Mouse (Mus musculus) liver, postnatal 0 days (tissue): ENCODE results near the gene Edem2. TPM values are rescaled to one million over a fixed set of nuclear protein-coding genes. Genes with fewer than 3 reads are reported as not detected.

Experiments
- ATAC-seq: fragments of 200-750 bp; cut with Nextera tagmentation; 2 replicates; pipeline ENCODE4 v1.8.0; 2017; ENCODE audit warnings: mild to moderate bottlenecking, moderate library complexity
- DNase-seq: peaks from one replicate; pipeline ENCODE4 v3.0.0-alpha.2; 2016
- H3K27ac ChIP-seq: fragments of 300-500 bp; sonication (generic); 2 replicates; pipeline ENCODE4 v1.5.1; 2014; ENCODE audit warnings: antibody characterized with exemption, moderate library complexity, mild to moderate bottlenecking, low read depth
- H3K27me3 ChIP-seq: fragments of 300-500 bp; sonication (generic); 2 replicates; pipeline ENCODE4 v1.6.1; 2014; ENCODE audit warnings: low read length, control low read depth, mixed read lengths; ENCODE audit not compliant: insufficient read depth
- H3K36me3 ChIP-seq: fragments of 300-500 bp; sonication (generic); replicated peaks from 2 replicates; pipeline ENCODE4 v1.6.1; 2014; ENCODE audit warnings: mild to moderate bottlenecking, control low read depth, low read length, moderate library complexity, mixed read lengths; ENCODE audit not compliant: insufficient read depth
- H3K4me1 ChIP-seq: fragments of 300-500 bp; sonication (generic); 2 replicates; pipeline ENCODE4 v1.6.1; 2014; ENCODE audit warnings: antibody characterized with exemption, mild to moderate bottlenecking, control low read depth; ENCODE audit not compliant: insufficient read depth
- H3K4me2 ChIP-seq: fragments of 300-500 bp; sonication (generic); 2 replicates; pipeline ENCODE4 v1.6.1; 2014; ENCODE audit warnings: low read depth, mild to moderate bottlenecking, low read length, moderate library complexity, mixed read lengths
- H3K4me3 ChIP-seq: fragments of 300-500 bp; sonication (generic); 2 replicates; pipeline ENCODE4 v1.5.1; 2014; ENCODE audit warnings: low read depth, low read length
- H3K9ac ChIP-seq: fragments of 300-500 bp; sonication (generic); replicated peaks from 2 replicates; pipeline ENCODE4 v1.6.1; 2014; ENCODE audit warnings: mild to moderate bottlenecking, moderate library complexity
- H3K9me3 ChIP-seq: fragments of 300-500 bp; sonication (generic); 2 replicates; pipeline ENCODE4 v1.6.1; 2016; ENCODE audit warnings: mild to moderate bottlenecking, control low read depth, low read length, mixed read lengths
- CTCF ChIP-seq: sonication (generic); IDR thresholded peaks from 2 replicates; pipeline ENCODE4 v1.5.1; 2016; ENCODE audit warnings: antibody characterized with exemption, low read depth
- EP300 ChIP-seq: IDR thresholded peaks from 2 replicates; pipeline ENCODE4 v1.6.1; 2016; ENCODE audit warnings: antibody characterized with exemption, low read depth, mild to moderate bottlenecking
- WGBS: fragments of 180-500 bp; shearing (Covaris S2); extraction: QIAGEN DNeasy Blood & Tissue Kit; methylation state at CpG from one replicate; pipeline ENCODE4 v1.1.7; 2014; ENCODE audit not compliant: insufficient replicate concordance; 5-methylcytosine and 5-hydroxymethylcytosine counted together
- polyA plus RNA-seq: library from polyadenylated mRNA; unstranded; fragments of >200 nt; fragmentation: Nextera tagmentation; extraction: Ambion mirVana; gene quantifications from 2 replicates; pipeline ENCODE4 v1.2.1, GENCODE M21; 2015

Edem2 gene
- polyA plus RNA-seq, 1 experiment from 2014 or later, result 28.4 TPM

GRCm38 (mm10) chr2:155774927-155775684 is 45.8 kb upstream of the Edem2 start, which contains the start of gene Mmp24:
TSS of gene Mmp24 (plus strand) at chr2:155775342.
- no peak within 1 kb of the TSS for H3K9ac ChIP-seq
- no peak for DNase-seq
- H3K27me3 ChIP-seq, result peaks cover 52% of the 10 kb centered on the region
- H3K27ac ChIP-seq, result no peak within 1 kb of the TSS
- H3K36me3 ChIP-seq, result no peaks in the 10 kb centered on the region
- no peaks in the 10 kb centered on the region for H3K4me1 ChIP-seq
- TF ChIP-seq CTCF (no peak), EP300 (no peak)
- ATAC-seq, result peak; percentile 41; the same call in 1 of the 2 replicates
- WGBS, result 4% methylated on average over 40 of the region's 100 CpGs
- peak within 1 kb of the TSS; percentile 75 for H3K4me2 ChIP-seq
- no peaks in the 10 kb centered on the region for H3K9me3 ChIP-seq
- peak within 1 kb of the TSS; percentile 36 for H3K4me3 ChIP-seq

- H3K4me2 ChIP-seq, result no peak overlapping the region
- no peak for DNase-seq
- H3K9ac ChIP-seq, result no peak overlapping the region
- no peaks in the 10 kb centered on the region for H3K9me3 ChIP-seq
- H3K36me3 ChIP-seq, result no peaks in the 10 kb centered on the region
- WGBS, result 47% methylated on average over 11 of the region's 11 CpGs
- no peaks in the 10 kb centered on the region for H3K4me1 ChIP-seq
- no peak for ATAC-seq
- TF ChIP-seq CTCF (no peak), EP300 (no peak)
- peaks cover 52% of the 10 kb centered on the region for H3K27me3 ChIP-seq
- H3K27ac ChIP-seq, result no peak overlapping the region
- H3K4me3 ChIP-seq, result peak overlapping the region; percentile 22; the same call in 1 of the 2 replicates
Observed at GRCm38 (mm10) chr2:155774261-155774926, 45.1 kb upstream of the Edem2 start.

GRCm38 (mm10) chr2:155773664-155774063 is 44.4 kb upstream of the Edem2 start:
- H3K9me3 ChIP-seq, result no peaks in the 10 kb centered on the region
- H3K4me3 ChIP-seq, result no peak overlapping the region
- H3K27ac ChIP-seq, result no peak overlapping the region
- no peaks in the 10 kb centered on the region for H3K36me3 ChIP-seq
- H3K9ac ChIP-seq, result no peak overlapping the region
- no peak overlapping the region for H3K4me2 ChIP-seq
- peaks cover 52% of the 10 kb centered on the region for H3K27me3 ChIP-seq
- no peak for DNase-seq
- TF ChIP-seq EP300, result no peak
- TF ChIP-seq CTCF, result no peak
- WGBS, result 55% methylated on average over 4 of the region's 4 CpGs
- no peak for ATAC-seq
- no peaks in the 10 kb centered on the region for H3K4me1 ChIP-seq

GRCm38 (mm10) chr2:155764679-155765418 is 35.6 kb upstream of the Edem2 start:
- no peak overlapping the region for H3K9ac ChIP-seq
- H3K4me3 ChIP-seq, result no peak overlapping the region
- no peak overlapping the region for H3K27ac ChIP-seq
- no peaks in the 10 kb centered on the region for H3K27me3 ChIP-seq
- no peaks in the 10 kb centered on the region for H3K4me1 ChIP-seq
- no peak overlapping the region for H3K4me2 ChIP-seq
- H3K36me3 ChIP-seq, result no peaks in the 10 kb centered on the region
- 0 out of 2 replicates have a peak, but pooled peaks have one; percentile 38 for ATAC-seq
- no peaks in the 10 kb centered on the region for H3K9me3 ChIP-seq
- peak; percentile 77 for DNase-seq
- 52% methylated on average over 13 of the region's 13 CpGs for WGBS
- no peak for TF ChIP-seq EP300
- peak; percentile 81 for TF ChIP-seq CTCF

- Histone ChIP-seq H3K4me1 (no peaks in the 10 kb centered on the region), H3K9me3 (no peaks in the 10 kb centered on the region), H3K27me3 (0 out of 2 replicates have a peak, but pooled peaks cover 4% of the 10 kb centered on the region), H3K4me2 (no peak overlapping the region), H3K27ac (no peak overlapping the region), H3K36me3 (no peaks in the 10 kb centered on the region), H3K4me3 (no peak overlapping the region), H3K9ac (no peak overlapping the region)
- 57% methylated on average over 14 of the region's 14 CpGs for WGBS
- no peak for DNase-seq
- no peak for TF ChIP-seq EP300
- TF ChIP-seq CTCF, result peak; percentile 53
- no peak for ATAC-seq
Observed at GRCm38 (mm10) chr2:155756855-155757566, 27.7 kb upstream of the Edem2 start.
